Mouse (Mus musculus) hindlimb bud, embryonic 11.5 days (tissue): Measurements from ENCODE around the gene Csde1.
A peak's percentile ranks its signal among the peaks of the same experiment; 100 is the strongest.

ENCODE experiments used
- DNase-seq: peaks from one replicate; pipeline ENCODE4 v3.0.0-alpha.2; 2012; ENCODE audit warnings: low read depth, low spot score; ENCODE audit errors: extremely low spot score

Gene Csde1

GRCm38 (mm10) chr3:103058207-103059157 lies 38.3 kb downstream of the Csde1 start, which contains the start of gene Nras:
TSS of gene Nras (plus strand) at chr3:103058285.
- DNase-seq: peak; percentile 76

DNA sequence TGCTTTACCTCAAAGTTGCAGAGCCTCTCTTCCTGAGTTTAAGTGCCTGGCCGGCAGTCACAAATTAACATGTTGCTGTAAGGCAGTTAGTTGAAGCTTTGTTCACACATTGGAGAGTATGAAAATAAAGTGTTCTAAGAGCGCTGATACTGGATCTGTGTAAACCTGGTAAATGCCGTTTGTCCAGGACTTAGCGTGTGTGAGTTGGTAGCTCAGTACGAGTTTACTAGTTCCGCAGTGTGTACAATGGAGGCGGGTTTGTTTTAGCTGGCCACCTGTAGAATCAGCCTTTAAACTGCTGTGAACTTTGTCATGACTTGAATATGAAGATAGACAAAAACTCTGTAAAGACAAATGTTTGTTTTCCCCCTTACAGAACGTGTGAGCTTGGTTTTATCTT lies 46.7 kb downstream of the Csde1 start:
- no peak for DNase-seq

GRCm38 (mm10) chr3:103068971-103069370 lies 48.7 kb downstream of the Csde1 start:
- no peak for DNase-seq

- DNase-seq: no peak
Measured at GRCm38 (mm10) chr3:103073771-103074170, 53.5 kb downstream of the Csde1 start, which contains the start of gene Ampd1. TSS of gene Ampd1 (plus strand) at chr3:103074014.

DNA sequence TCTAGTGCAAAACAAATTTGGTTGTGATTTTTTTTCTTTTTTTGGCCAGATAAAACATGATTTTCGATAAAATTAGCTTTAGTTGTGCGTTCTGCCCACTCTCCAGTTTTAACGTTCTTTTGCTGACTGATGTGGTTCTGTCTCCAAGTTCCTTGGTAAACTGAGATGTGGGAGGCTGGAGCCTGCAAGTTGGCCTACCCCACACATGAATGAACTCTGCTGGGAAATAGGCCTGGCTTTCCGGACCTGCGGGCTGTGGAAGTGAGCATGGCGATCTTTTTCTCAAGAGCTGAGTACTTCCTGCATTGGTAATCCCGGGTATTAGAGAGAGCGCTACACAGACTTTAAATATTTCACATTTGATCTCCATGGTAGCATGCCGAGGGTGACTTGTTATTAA lies 55.6 kb downstream of the Csde1 start:
- DNase-seq: no peak

DNA sequence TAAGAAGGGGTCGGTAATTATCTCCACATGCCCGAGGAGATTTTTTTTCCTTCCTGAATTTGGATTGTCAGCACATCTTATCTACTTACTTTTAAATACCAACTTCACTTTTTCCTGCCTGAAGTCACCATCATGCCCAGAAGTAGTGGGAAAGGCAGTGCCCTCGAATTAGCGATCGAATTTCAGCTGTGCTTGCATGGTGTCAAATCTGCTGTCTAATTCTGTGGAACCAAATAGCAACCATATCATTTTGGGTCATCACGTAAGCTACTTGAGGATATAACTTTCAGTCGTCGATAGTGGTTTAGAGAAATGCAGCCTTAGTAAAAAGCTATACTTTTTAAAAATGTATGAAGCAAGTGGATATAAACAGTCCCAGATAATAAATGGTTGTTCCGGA lies 56.2 kb downstream of the Csde1 start:
- DNase-seq: no peak

- no peak for DNase-seq
Measured at GRCm38 (mm10) chr3:103079301-103079700, 59.1 kb downstream of the Csde1 start.

GRCm38 (mm10) chr3:103081051-103081450 lies 60.8 kb downstream of the Csde1 start:
- DNase-seq: no peak

DNA sequence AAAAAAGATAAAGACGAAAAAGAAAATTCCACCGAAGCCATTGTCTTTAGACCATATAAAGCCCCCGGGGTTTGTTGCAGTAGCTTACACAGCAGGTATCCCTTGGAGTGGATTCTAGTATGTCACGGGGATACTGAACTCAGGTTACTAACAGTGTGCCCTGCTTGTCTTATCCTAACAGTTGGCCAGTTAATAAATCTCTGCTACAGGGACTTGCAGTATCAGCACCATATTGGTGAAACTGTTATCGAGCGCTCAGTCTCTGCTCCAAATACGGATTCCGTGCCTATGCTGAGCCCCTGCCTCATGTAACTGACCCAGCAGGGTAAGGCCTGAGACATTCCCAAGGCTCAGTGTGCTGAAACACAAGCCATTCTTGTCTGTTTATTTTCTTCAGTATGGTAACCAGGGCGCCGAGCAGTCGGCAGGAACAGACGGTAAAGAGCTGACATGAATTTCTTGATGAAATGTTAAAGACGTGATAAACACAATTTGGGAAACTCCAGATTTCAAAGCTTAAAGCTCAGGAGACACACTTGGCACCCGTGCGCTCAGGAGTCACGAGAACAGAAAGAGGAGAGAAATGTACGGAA lies 61.7 kb downstream of the Csde1 start:
- DNase-seq: no peak

DNA sequence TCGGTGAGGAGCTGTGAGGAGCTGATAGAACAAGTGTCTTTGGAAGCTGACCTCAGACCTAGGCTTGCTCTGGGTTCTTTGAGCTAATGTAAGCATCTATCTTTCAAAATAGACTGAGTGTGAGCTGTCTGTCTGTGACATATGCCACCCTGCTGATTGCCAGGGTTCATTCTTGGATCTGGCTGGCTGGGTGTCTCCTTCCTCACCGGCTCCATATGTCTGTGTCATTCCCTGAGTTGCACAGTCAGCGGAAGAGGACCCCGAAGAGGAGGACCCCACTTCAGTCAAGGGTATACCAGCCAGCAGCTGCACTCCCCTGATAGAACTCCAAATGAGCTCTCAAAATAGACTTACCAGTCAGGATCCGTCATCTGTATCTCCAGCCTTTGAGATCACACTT lies 62.5 kb downstream of the Csde1 start:
- no peak for DNase-seq

DNA sequence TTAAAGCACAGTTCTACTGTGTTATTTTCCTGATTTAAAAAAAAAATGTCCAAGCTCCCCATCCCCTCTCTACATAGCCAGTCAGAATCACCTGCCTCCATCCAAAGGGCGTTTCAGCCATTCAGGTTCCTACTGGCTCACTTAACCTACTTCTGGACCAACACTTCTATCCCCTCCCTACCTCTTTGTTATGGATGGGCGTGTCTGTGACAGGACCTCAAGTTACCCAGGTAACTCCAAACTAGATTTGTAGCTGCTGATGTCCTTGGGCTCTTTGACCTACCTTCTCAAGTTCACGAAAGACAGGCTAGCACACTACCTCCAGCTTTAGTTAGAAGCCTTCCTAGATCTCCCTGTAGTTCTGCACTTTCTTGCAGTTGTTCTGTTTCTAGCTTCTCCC lies 65.8 kb downstream of the Csde1 start:
- no peak for DNase-seq

- no peak for DNase-seq
Measured at GRCm38 (mm10) chr3:103091753-103092152, 71.5 kb downstream of the Csde1 start.

- DNase-seq: no peak
Measured at GRCm38 (mm10) chr3:103098662-103099061, 78.4 kb downstream of the Csde1 start.

GRCm38 (mm10) chr3:103099667-103100066 lies 79.4 kb downstream of the Csde1 start:
- no peak for DNase-seq

GRCm38 (mm10) chr3:103100735-103101134 lies 80.5 kb downstream of the Csde1 start:
- no peak for DNase-seq

- no peak for DNase-seq
Measured at GRCm38 (mm10) chr3:103101194-103101593, 81.0 kb downstream of the Csde1 start.

GRCm38 (mm10) chr3:103101909-103102308 lies 81.7 kb downstream of the Csde1 start:
- DNase-seq: no peak

- DNase-seq: peak; percentile 44
Measured at GRCm38 (mm10) chr3:103102454-103103390, 82.5 kb downstream of the Csde1 start, which contains the start of gene Dennd2c. TSS of gene Dennd2c (plus strand) at chr3:103102604.
